Mouse (Mus musculus): Measurements from ENCODE around the gene 1700016D06Rik.

Gene 1700016D06Rik

DNA sequence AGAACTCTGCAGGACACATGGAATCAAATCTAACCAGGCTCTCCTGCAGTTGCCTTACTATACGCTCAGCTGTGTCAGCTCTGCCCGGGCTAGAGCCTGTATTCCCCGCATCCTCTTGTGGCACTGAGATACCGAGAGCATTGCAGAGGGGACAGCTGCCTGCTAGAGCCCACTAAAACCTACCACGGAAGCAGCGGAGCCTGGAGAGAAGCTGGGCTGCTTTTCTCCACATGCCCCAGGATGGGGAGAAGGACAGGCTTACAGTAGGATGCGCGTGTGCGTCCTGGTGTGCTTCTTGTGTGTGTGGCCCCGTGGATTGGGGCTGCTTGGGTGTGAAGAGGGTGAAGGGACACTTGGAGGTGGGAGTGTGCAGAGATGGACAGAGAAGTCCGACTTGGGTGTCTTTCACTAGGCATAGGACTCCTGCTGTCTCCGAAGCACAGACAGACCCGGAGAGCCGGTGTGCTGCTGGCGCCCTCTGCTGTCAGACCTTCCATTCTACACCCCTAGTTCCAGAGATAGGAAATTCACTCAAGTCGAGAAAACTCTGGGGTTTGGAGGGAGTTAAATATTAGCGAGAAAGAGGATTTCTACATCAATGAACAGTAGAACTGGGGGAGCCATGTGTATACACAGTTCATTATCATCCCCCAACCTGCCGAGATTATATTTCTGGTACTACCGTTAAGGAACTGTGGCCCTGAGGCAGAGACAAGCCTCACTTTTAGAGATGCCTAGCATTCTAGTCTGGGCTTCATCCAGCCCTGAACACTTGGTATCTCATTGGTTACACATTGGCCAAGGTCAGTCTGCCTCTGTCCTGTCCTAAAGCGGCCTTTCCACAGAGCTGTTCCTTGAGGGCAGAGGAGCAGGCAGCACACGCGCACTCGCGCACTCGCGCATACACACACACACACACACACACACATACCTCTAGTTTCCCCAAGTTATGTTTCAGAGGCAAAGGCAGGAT, 517 bp downstream of the 1700016D06Rik start:
- peak; percentile 85 for DNase-seq

- DNase-seq, result no peak
Measured at GRCm38 (mm10) chr8:11699442-11700001, 1.3 kb downstream of the 1700016D06Rik start.

DNA sequence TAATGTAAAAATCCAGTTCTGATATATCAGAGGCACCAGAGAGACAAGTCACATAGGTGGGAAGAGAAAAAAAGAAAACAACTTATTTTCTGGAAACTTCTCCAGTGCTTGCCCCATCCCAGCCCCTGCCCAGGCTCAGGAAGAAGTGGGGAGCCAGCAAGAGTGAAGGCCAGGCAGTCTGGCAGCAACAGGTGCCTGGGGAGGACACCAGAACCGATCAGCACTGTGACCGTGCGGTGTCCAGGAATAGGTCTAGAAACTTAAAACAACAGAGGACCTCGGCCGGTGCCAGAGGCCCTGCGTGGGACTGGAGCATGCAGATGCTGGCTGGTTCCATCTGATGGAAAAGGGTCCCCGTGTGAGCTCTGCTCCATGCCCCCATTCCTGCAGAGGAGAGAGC, 3.4 kb downstream of the 1700016D06Rik start:
- DNase-seq, result no peak

DNA sequence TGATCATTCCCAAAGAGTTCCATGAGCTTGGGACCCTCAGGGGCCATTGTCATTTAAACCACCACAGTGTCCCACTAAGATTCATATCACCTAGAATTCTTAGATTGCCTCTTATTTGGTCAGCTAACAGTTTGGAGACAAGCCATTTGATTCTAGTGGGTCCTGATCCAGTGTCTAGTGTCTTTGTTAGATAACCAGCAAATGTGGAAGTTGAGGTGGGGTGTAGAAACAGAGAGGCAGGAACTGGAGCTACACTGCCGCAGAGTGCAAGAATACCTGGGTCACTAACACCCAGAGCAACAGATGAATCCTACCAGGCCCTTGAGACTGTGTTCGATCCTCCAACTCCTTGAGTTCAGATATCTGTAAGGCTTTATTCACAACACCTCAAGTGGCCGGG, 4.7 kb downstream of the 1700016D06Rik start:
- no peak for DNase-seq

- no peak for DNase-seq
Measured at GRCm38 (mm10) chr8:11693972-11694371, 6.9 kb downstream of the 1700016D06Rik start.

- no peak for DNase-seq
Measured at GRCm38 (mm10) chr8:11692455-11692854, 8.4 kb downstream of the 1700016D06Rik start.

GRCm38 (mm10) chr8:11691761-11692160, 9.1 kb downstream of the 1700016D06Rik start:
- no peak for DNase-seq

- DNase-seq, result no peak
Measured at GRCm38 (mm10) chr8:11691284-11691683, 9.6 kb downstream of the 1700016D06Rik start.

GRCm38 (mm10) chr8:11689945-11690344, 10.9 kb downstream of the 1700016D06Rik start:
- DNase-seq, result peak; percentile 62

- DNase-seq, result no peak
Measured at GRCm38 (mm10) chr8:11687251-11687650, 13.6 kb downstream of the 1700016D06Rik start.

DNA sequence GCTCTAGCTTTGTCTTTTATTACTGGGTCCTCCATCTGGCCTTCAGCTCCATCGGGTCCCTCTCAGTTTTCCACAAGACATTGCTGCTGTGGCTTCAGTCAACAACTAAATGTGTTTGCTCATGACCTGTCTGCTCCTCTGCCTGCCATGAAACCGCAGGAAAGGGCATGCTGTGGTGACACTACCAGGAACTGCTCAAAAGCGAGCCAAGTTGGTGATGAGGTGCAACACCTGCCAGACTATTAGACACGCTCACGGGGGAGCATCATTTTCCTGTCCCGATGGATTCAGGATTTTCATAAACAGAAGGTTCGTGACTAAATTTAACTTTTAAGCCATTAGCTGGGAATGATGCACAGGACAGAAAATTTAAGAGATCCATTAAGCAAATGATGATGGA, 16.3 kb downstream of the 1700016D06Rik start:
- no peak for DNase-seq

DNA sequence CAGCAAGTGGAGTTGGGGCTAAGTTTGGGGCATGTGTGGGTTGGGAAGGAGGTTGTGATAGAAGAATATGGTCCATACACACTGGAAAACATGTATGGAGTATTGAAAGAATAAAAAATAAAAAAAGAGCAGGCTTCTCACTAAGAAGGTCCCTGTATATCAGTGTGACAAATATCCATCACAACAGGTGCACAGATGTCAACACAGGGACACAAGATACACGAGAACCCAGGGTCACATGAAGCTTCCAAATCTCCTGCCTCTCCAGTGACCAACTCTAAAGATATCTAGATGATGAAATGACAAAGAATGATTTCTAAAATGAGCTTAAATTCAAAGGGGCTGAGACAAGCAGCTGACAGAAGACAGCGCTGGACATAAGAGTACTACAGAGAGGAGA, 32.6 kb downstream of the 1700016D06Rik start:
- no peak for DNase-seq

DNA sequence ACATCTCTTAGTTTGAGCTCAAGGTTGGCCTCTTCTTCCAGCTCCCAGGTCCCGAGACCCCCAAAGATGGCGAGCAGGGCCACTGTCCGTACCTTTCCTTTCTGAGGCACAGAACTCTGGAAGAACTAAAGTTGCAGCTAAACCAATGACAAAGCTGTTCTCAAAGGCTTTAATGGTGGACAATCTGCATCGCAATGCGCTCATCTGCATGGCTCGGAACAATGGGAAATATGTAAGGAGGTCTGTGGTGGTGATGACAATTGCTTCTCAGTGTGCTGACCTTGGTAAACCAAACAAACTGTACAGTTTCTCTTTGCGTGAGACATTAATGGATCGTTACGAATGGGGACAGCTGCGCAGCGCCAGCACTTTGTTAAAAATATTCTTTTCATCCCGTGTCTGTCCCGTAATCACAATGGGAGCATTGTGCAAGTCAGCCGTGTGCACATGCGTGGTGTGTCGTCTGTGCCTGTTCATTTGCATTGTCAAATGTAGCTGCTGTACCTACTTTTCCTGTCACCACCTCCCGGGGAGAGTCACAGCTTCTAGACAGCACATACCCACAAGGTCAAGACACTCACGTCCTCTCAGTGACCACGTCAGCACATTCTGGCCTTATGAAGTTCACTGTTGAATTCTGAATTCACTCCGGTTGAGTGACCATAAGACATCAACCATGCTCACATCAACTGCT, 34.7 kb downstream of the 1700016D06Rik start:
- peak; percentile 76 for DNase-seq

DNA sequence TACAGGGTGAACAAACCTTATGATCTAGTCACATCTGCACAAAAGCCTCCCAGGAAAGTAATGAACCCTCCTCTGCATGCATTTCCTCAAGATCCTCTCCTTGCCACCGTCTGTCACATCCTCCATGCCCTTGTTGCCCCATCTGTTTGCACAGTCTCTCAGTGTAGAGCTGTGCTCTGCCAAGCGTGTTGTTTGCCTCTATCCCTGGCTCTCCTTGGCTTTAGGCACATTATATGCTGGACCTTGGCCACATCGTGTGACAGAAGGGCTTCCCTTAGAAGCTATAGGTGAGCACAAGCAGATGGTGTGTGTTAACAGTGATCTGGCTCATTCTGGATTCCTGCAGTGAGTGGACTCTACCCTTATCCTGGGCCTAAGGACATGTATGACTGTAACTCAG, 38.9 kb downstream of the 1700016D06Rik start:
- DNase-seq, result no peak

- DNase-seq, result no peak
Measured at GRCm38 (mm10) chr8:11650021-11650420, 50.8 kb downstream of the 1700016D06Rik start.

DNA sequence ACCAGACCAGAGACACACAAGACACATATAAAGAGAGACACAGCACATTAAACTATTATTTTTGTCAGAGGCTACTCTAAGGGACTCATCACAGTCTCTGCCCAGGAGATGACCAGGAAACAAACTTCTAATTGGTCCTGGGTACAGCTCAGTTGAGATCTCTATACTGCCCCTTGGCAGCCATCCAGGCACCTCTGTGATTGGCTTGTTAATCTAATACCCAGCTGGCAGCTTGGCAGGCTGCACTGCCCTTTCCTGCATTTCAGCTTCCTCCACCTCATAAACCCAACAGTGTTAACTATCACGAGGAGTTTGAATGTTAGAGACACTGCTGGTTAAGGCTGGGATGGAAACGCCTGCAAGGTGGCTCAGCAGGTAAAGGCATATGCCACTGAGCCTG, 57.7 kb downstream of the 1700016D06Rik start:
- DNase-seq, result peak; percentile 91

GRCm38 (mm10) chr8:11640606-11641005, 60.3 kb downstream of the 1700016D06Rik start:
- DNase-seq, result no peak

GRCm38 (mm10) chr8:11637531-11637930, 63.3 kb downstream of the 1700016D06Rik start:
- no peak for DNase-seq

DNA sequence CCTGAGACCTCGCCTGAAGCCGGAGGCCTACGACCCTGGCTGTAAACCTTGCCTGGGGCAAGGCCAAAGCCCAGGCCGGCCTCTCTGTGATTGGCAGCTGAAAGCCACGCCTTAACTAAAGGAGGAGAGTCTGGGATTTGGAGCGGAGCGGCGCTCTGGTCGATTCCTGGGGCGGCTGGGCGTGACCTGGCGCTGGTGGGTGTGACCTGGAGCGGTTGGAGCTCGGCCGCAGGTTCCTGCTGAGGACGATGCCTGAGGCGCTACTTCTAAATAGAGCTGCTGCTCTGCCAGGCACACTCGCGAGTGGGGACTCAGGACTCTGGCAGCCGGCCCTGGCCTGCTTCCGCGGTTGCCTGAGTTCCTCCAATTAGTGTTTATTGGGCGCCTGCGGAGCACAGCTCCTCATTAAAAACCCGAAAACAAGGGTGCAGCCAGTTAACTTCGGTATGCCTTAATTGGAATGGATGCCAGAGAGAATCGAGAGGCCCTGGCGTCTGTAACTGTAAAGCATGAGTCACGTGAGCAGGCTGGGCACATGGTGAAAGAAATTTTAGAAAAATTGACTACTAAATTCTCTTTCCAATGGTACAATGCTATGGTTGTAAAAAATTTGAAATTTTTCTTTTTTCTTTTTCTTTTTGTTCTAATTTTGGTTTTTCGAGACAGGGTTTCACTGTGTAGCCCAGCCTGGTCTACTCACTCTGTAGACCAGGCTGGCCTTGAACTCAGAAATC, 64.4 kb downstream of the 1700016D06Rik start:
- DNase-seq, result peak; percentile 98

GRCm38 (mm10) chr8:11635611-11636081, 65.2 kb downstream of the 1700016D06Rik start, which contains the start of gene Ankrd10:
Gene Ankrd10, minus strand, starts transcription at chr8:11635757.
- DNase-seq, result peak; percentile 97

- peak; percentile 97 for DNase-seq
Measured at GRCm38 (mm10) chr8:11635012-11635577, 65.8 kb downstream of the 1700016D06Rik start.

DNA sequence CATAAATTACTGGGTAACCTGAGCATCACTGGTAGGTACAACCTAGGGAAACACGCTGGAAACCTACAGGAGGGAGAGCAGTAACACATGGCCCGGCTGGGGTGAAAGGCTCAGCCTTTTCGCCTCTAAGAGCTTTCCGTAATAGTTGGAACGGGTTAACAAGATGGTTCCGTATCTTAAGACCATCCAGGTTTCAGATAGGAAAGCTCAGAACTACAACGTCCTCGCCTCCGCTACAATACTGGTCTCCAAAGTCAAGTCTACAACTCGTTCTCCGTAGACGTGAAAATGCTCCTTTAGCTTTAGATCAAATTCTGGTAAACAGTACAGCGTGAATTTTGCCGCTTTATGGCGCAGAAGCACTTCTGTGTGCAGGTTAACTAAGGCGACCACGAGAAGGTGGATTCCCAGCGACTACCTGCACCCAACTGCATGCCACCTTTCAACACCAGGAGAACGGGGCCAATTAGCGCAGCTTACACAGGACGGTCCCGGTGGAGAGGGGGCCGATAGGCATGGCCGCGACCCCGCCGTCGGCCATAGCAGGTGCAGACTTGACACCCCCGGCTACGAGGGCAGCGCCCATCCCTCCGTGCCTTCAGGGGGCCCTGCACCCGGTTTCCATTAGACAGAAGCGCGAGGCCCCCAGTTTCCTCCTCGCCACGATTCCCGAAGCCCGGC, 66.4 kb downstream of the 1700016D06Rik start:
- peak; percentile 26 for DNase-seq

Data from retina, postnatal 1 day (tissue).